Mouse (Mus musculus) ES-Bruce4 (cell line): ENCODE measurements around the gene Prkn.

Experiments used
- CTCF ChIP-seq: IDR thresholded peaks from one replicate; pipeline ENCODE4 v1.8.1; 2011; ENCODE audit warnings: low read depth, low read length
- POLR2A ChIP-seq: IDR thresholded peaks from one replicate; pipeline ENCODE4 v1.8.1; 2011; ENCODE audit warnings: low read length; ENCODE audit not compliant: insufficient read depth

DNA sequence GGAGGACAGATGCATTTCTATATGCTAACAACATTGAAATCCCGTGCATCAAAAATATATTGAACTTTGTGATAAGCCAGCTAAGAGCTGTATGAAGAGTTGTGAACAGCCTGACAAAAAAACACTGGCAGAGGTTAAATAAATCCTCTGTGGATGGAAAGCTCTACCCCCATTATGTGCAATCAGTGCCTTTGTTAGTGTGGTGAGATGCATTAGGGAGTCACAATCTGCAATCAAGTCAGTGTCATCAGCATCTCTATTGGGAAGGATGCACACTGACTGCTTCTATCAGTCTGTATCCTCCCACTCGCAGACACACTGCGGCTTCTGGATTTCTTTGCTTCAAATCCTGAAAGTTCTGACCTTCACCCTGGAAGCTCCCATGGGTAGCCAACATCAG, 315.9 kb downstream of the Prkn start:
- TF ChIP-seq POLR2A (no peak), CTCF (no peak)
